23 mouse cellular contexts compared by ENCODE assay signal in genomic region chr13:12092379-12093107, GRCm38 (mm10). TPM values are rescaled to one million over a fixed set of nuclear protein-coding genes. Genes with fewer than 3 reads are reported as not detected.
DNase-seq lines count a peak whose midpoint lies in the region; ATAC-seq lines count a peak whose summit lies in the region.
"Had no signal": no experiment of that assay in that cellular context is flagged by ENCODE, and none has a peak within 500 bp of the region (broad histone marks: within the 10 kb centered on the region; RNA-seq: fewer than 3 reads in every experiment).

No protein-coding gene starts in this region.

- H3K4me1 ChIP-seq in heart, embryonic 13.5 days = peaks cover 85% of the 10 kb centered on the region
- H3K4me1 ChIP-seq in midbrain, embryonic 14.5 days (ENCODE audit: control insufficient read depth, insufficient read depth, low read length) = no peaks in the 10 kb centered on the region
- H3K4me1 ChIP-seq: embryonic facial prominence, embryonic 15.5 days; midbrain, embryonic 10.5 days had no signal

- no peak for ATAC-seq in heart, embryonic 13.5 days (ENCODE audit: extremely low read depth, insufficient number of reproducible peaks, low FRiP score, low TSS enrichment)
- no peak for ATAC-seq in megakaryocyte progenitor cell, adult 5-6 weeks (replicated peaks; ENCODE audit: poor library complexity)
- ATAC-seq in midbrain, embryonic 14.5 days (ENCODE audit: low FRiP score, low TSS enrichment) = no peak
- ATAC-seq: forebrain, embryonic 14.5 days; inflammation-experienced regulatory T-cells, adult 6 months; liver, postnatal 0 days had no signal

- peak overlapping the region; percentile 37 for H3K4me2 ChIP-seq in heart, embryonic 13.5 days
- H3K4me2 ChIP-seq in midbrain, embryonic 14.5 days (ENCODE audit: low read length) = no peak overlapping the region
- H3K4me2 ChIP-seq: embryonic facial prominence, embryonic 15.5 days; hindbrain, embryonic 14.5 days had no signal

- H3K9ac ChIP-seq in heart, embryonic 13.5 days = peak overlapping the region; percentile 45
- H3K9ac ChIP-seq in midbrain, embryonic 14.5 days (replicated peaks; ENCODE audit: low read length) = no peak overlapping the region
- H3K9ac ChIP-seq: embryonic facial prominence, embryonic 15.5 days; hindbrain, embryonic 14.5 days; liver, postnatal 0 days had no signal

- 0 out of 2 replicates have a peak, but pooled peaks cover 4% of the 10 kb centered on the region for H3K36me3 ChIP-seq in heart, embryonic 13.5 days
- no peaks in the 10 kb centered on the region for H3K36me3 ChIP-seq in midbrain, embryonic 14.5 days (ENCODE audit: control insufficient read depth, insufficient read depth, low read length)
- H3K36me3 ChIP-seq: embryonic facial prominence, embryonic 15.5 days; midbrain, embryonic 10.5 days had no signal

- 69% methylated on average over 11 of the region's 11 CpGs for WGBS in heart, embryonic 13.5 days
- WGBS in midbrain, embryonic 14.5 days = 95% methylated on average over 11 of the region's 11 CpGs

- H3K27me3 ChIP-seq in heart, embryonic 13.5 days (replicated peaks) = no peaks in the 10 kb centered on the region
- no peaks in the 10 kb centered on the region for H3K27me3 ChIP-seq in midbrain, embryonic 14.5 days (ENCODE audit: control insufficient read depth, insufficient read depth, low read length)
- H3K27me3 ChIP-seq: embryonic facial prominence, embryonic 15.5 days had no signal

- DNase-seq in heart, postnatal 14 days = no peak
- peak; percentile 82 for DNase-seq in brain, adult 2 months (ENCODE audit: low read depth, low spot score)
- peak; percentile 52 to 71 for DNase-seq in cerebellum, adult 18-20 months
- DNase-seq in cerebellum, postnatal 14 days = peak; percentile 45 to 63
- DNase-seq in midbrain, embryonic 14.5 days = no peak
- DNase-seq: adrenal gland, postnatal 25 days; gastrocnemius, adult 2 months; heart, postnatal 4 days; kidney, adult 2 months; layer of hippocampus, postnatal 36 days; liver, postnatal 0 days; right cerebral cortex, postnatal 14 days had no signal

- no peak overlapping the region for H3K4me3 ChIP-seq in heart, embryonic 13.5 days
- H3K4me3 ChIP-seq in midbrain, embryonic 14.5 days (replicated peaks; ENCODE audit: low read depth, low read length) = no peak overlapping the region
- H3K4me3 ChIP-seq: embryonic facial prominence, embryonic 15.5 days; gastrocnemius, adult 2 months; midbrain, embryonic 10.5 days had no signal

- H3K27ac ChIP-seq in heart, embryonic 13.5 days (replicated peaks) = peak overlapping the region; percentile 72
- no peak overlapping the region for H3K27ac ChIP-seq in midbrain, embryonic 14.5 days (replicated peaks; ENCODE audit: low read depth, low read length)
- H3K27ac ChIP-seq: embryonic facial prominence, embryonic 15.5 days; gastrocnemius, adult 2 months; hindbrain, embryonic 14.5 days; kidney, postnatal 0 days; macrophage; midbrain, embryonic 10.5 days had no signal

- no peaks in the 10 kb centered on the region for H3K9me3 ChIP-seq in heart, embryonic 13.5 days
- H3K9me3 ChIP-seq in midbrain, embryonic 14.5 days (ENCODE audit: control insufficient read depth, low read length) = no peaks in the 10 kb centered on the region
- H3K9me3 ChIP-seq: embryonic facial prominence, embryonic 15.5 days; midbrain, embryonic 10.5 days had no signal

- intact Hi-C loops in heart, postnatal 14 days (cut with DNase I) = no loop called here

RNA-seq across cellular contexts. Expression of gene Ryr2, which starts 14.2 kb away (rescaled TPM):
- polyA plus RNA-seq in heart, embryonic 13.5 days (2015; fragmentation: Nextera tagmentation; extraction: Ambion mirVana) = 20.9 and 22.5 TPM in 2 replicates
- 1,000 to 10,000 TPM in 1 of 2 experiments, 100 to 1,000 TPM in 1; 977 to 1,003 TPM for total RNA-seq in heart, postnatal 14 days (2021)
- not detected in 2 replicates for total RNA-seq in megakaryocyte progenitor cell, adult 5-6 weeks (2015)
- not detected in 2 replicates for total RNA-seq in megakaryocyte progenitor cell, adult 5-6 weeks (2017)
- 6.1 and 6.7 TPM in 2 replicates for polyA plus RNA-seq in midbrain, embryonic 14.5 days (2014; fragmentation: Nextera tagmentation; extraction: Ambion mirVana)
- total RNA-seq: common myeloid progenitor, adult 5-6 weeks had no signal
- polyA plus RNA-seq: inflammation-experienced regulatory T-cells, adult 6 months; liver, adult 2 months; macrophage had no signal

Comparison
In these comparisons a context has a peak if more than half of its experiments do, and no peak if none do; other contexts are left out.
1. DNase-seq: peak in brain, adult 2 months (single experiment), cerebellum, adult 18-20 months (2 of 2) and cerebellum, postnatal 14 days (2 of 2); none in heart, postnatal 14 days (0 of 2) and midbrain, embryonic 14.5 days (single experiment).
2. RNA of gene Ryr2, which starts 14.2 kb away (total RNA-seq): 977 to 1,003 TPM in heart, postnatal 14 days; not detected in megakaryocyte progenitor cell, adult 5-6 weeks; every median in the first group is over 100 times any median in the second.